Mouse (Mus musculus) urinary bladder, adult 2 months (tissue): ENCODE measurements around the gene Ppp1r14c. TPM values are rescaled to one million over a fixed set of nuclear protein-coding genes. Genes with fewer than 3 reads are reported as not detected.
"Not testable (repeated sequence)": the region's sequence is repeated elsewhere in the genome, so short reads cannot be mapped to it uniquely, and the experiment has no call there.

Experiments used
- DNase-seq: peaks from one replicate; pipeline ENCODE4 v3.0.0; 2022; ENCODE audit warnings: low spot score
- polyA plus RNA-seq: library from polyadenylated mRNA; depleted of rRNA; stranded (reverse); fragments of >200 nt; gene quantifications from 2 replicates; pipeline ENCODE4 v1.2.3, GENCODE M21; 2012

Gene Ppp1r14c
- polyA plus RNA-seq, 1 experiment = 2.4 TPM

- no peak for DNase-seq
Observed at GRCm38 (mm10) chr10:3402284-3402683, 36.4 kb downstream of the Ppp1r14c start.

- DNase-seq = no peak
Observed at GRCm38 (mm10) chr10:3403416-3404137, 37.7 kb downstream of the Ppp1r14c start.

GRCm38 (mm10) chr10:3404362-3404761, 38.5 kb downstream of the Ppp1r14c start:
- no peak for DNase-seq

GRCm38 (mm10) chr10:3406280-3406679, 40.4 kb downstream of the Ppp1r14c start:
- no peak for DNase-seq

- DNase-seq = no peak
Observed at GRCm38 (mm10) chr10:3408036-3408661, 42.3 kb downstream of the Ppp1r14c start.

- DNase-seq = no peak
Observed at GRCm38 (mm10) chr10:3408699-3409098, 42.8 kb downstream of the Ppp1r14c start.

GRCm38 (mm10) chr10:3411222-3411621, 45.4 kb downstream of the Ppp1r14c start:
- DNase-seq = no peak

GRCm38 (mm10) chr10:3411639-3412038, 45.8 kb downstream of the Ppp1r14c start:
- no peak for DNase-seq

GRCm38 (mm10) chr10:3414813-3415212, 49.0 kb downstream of the Ppp1r14c start:
- DNase-seq = no peak

GRCm38 (mm10) chr10:3416565-3416964, 50.7 kb downstream of the Ppp1r14c start:
- DNase-seq = no peak

- no peak for DNase-seq
Observed at GRCm38 (mm10) chr10:3417408-3417807, 51.6 kb downstream of the Ppp1r14c start.

GRCm38 (mm10) chr10:3424016-3424415, 58.2 kb downstream of the Ppp1r14c start:
- no peak for DNase-seq

GRCm38 (mm10) chr10:3427689-3428399, 62.0 kb downstream of the Ppp1r14c start:
- no peak for DNase-seq

GRCm38 (mm10) chr10:3434848-3435474, 69.1 kb downstream of the Ppp1r14c start:
- DNase-seq = no peak

GRCm38 (mm10) chr10:3440722-3441471, 75.0 kb downstream of the Ppp1r14c start:
- DNase-seq = no peak

- DNase-seq = not testable (repeated sequence)
Observed at GRCm38 (mm10) chr10:3446748-3447147, 80.9 kb downstream of the Ppp1r14c start.

GRCm38 (mm10) chr10:3448699-3449098, 82.8 kb downstream of the Ppp1r14c start:
- no peak for DNase-seq

GRCm38 (mm10) chr10:3451930-3452329, 86.1 kb downstream of the Ppp1r14c start:
- DNase-seq = no peak

GRCm38 (mm10) chr10:3452822-3453475, 87.1 kb downstream of the Ppp1r14c start:
- DNase-seq = no peak

GRCm38 (mm10) chr10:3458686-3459085, 92.8 kb downstream of the Ppp1r14c start:
- DNase-seq = no peak

GRCm38 (mm10) chr10:3460841-3461240, 95.0 kb downstream of the Ppp1r14c start:
- DNase-seq = no peak
